Mouse (Mus musculus) embryonic facial prominence, embryonic 12.5 days (tissue): Measurements from ENCODE around the gene Tcf7l1. TPM values are rescaled to one million over a fixed set of nuclear protein-coding genes. Genes with fewer than 3 reads are reported as not detected.
A peak's percentile ranks its signal among the peaks of the same experiment; 100 is the strongest.
"Not testable (repeated sequence)": the region's sequence is repeated elsewhere in the genome, so short reads cannot be mapped to it uniquely, and the experiment has no call there.

ENCODE experiments used
- ATAC-seq: fragments of 200-750 bp; cut with Nextera tagmentation; 2 replicates; pipeline ENCODE4 v1.8.0; 2017; ENCODE audit not compliant: insufficient number of reproducible peaks, insufficient read depth, low FRiP score, low TSS enrichment
- H3K27ac ChIP-seq: fragments of 300-500 bp; sonication (generic); 2 replicates; pipeline ENCODE4 v1.5.1; 2016; ENCODE audit warnings: mild to moderate bottlenecking
- H3K27me3 ChIP-seq: fragments of 300-500 bp; sonication (generic); 2 replicates; pipeline ENCODE4 v1.6.1; 2016; ENCODE audit warnings: mild to moderate bottlenecking, moderate library complexity
- H3K36me3 ChIP-seq: fragments of 300-500 bp; sonication (generic); 2 replicates; pipeline ENCODE4 v1.6.1; 2016; ENCODE audit warnings: mild to moderate bottlenecking
- H3K4me1 ChIP-seq: fragments of 300-500 bp; sonication (generic); 2 replicates; pipeline ENCODE4 v1.6.1; 2016
- H3K4me2 ChIP-seq: fragments of 300-500 bp; sonication (generic); replicated peaks from 2 replicates; pipeline ENCODE4 v1.6.1; 2016; ENCODE audit warnings: mild to moderate bottlenecking, moderate library complexity
- H3K4me3 ChIP-seq: fragments of 300-500 bp; sonication (generic); 2 replicates; pipeline ENCODE4 v1.5.1; 2016; ENCODE audit warnings: mild to moderate bottlenecking
- H3K9ac ChIP-seq: fragments of 300-500 bp; sonication (generic); 2 replicates; pipeline ENCODE4 v1.6.1; 2016; ENCODE audit warnings: mild to moderate bottlenecking, moderate library complexity
- H3K9me3 ChIP-seq: fragments of 300-500 bp; sonication (generic); 2 replicates; pipeline ENCODE4 v1.6.1; 2016; ENCODE audit warnings: mild to moderate bottlenecking, moderate library complexity
- WGBS: fragments of 180-500 bp; shearing (Covaris S2); methylation state at CpG from one replicate; pipeline ENCODE4 v1.1.7; 2016; 5-methylcytosine and 5-hydroxymethylcytosine counted together
- polyA plus RNA-seq: library from polyadenylated mRNA; unstranded; fragments of >200 nt; fragmentation: Nextera tagmentation; extraction: Ambion mirVana; gene quantifications from 2 replicates; pipeline ENCODE4 v1.2.1, GENCODE M21; 2016

Tcf7l1 gene
- 50.2 and 53.1 TPM in 2 replicates for polyA plus RNA-seq

DNA sequence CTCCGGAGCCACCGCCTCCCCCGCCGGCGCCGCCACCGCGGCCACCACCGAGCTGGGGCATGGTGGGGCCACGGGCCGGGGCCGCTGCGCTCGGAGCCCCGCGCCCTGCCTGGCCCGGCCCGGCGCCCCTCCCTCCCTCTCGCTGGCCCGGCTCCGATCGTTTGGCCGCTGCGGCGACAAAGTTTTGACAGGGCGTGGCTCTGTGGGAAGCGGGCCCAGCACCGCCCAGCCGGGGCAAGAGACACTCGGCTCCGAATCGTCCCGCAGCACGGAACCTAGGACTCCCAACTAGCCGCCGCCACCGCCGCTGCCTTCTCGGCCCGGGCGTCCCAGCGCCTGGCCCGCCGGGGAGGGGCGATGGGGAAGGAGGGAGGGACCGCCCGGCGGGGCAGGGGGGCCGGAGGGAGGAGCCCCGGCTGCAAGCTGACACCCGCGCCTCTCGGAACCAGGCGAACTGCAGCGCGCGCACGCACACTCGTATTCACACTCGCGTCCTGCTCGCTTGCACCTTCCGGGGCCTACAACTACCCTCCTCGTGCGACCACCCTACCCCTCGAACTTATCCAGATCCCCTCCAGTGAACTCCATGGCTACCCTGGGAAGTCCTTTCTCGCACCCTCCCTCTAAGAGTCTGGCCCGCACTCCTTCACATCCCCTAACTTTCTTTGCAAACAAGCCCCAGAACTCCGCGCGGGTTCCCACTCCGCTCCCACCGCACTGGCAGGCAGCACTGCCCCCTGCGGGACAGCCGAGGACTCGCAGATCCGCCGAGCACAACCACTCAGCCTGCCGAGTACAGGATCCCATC is at the start of gene Tcf7l1:
Gene Tcf7l1, minus strand, starts transcription at position 363 of the 808 bp plus-strand sequence.
- Histone ChIP-seq H3K4me2 (peak within 1 kb of the TSS; percentile 71), H3K36me3 (peaks cover 14% of the 10 kb centered on the region; the same call in 1 of the 2 replicates), H3K9ac (peak within 1 kb of the TSS; percentile 83), H3K4me1 (peaks cover 13% of the 10 kb centered on the region), H3K4me3 (peak within 1 kb of the TSS; percentile 72), H3K9me3 (no peaks in the 10 kb centered on the region), H3K27me3 (no peaks in the 10 kb centered on the region), H3K27ac (peak within 1 kb of the TSS; percentile 95)
- WGBS = under 1% methylated on average over 77 of the region's 80 CpGs
- ATAC-seq = peak; percentile 96

- Histone ChIP-seq H3K27me3 (no peaks in the 10 kb centered on the region), H3K4me1 (no peaks in the 10 kb centered on the region), H3K4me2 (no peak overlapping the region), H3K9me3 (no peaks in the 10 kb centered on the region), H3K4me3 (no peak overlapping the region), H3K36me3 (peaks cover 30% of the 10 kb centered on the region), H3K27ac (no peak overlapping the region), H3K9ac (no peak overlapping the region)
- ATAC-seq = no peak
- WGBS = 88% methylated on average over 4 of the region's 4 CpGs
Measured at GRCm38 (mm10) chr6:72837756-72838155, 48.7 kb upstream of the Tcf7l1 start.

DNA sequence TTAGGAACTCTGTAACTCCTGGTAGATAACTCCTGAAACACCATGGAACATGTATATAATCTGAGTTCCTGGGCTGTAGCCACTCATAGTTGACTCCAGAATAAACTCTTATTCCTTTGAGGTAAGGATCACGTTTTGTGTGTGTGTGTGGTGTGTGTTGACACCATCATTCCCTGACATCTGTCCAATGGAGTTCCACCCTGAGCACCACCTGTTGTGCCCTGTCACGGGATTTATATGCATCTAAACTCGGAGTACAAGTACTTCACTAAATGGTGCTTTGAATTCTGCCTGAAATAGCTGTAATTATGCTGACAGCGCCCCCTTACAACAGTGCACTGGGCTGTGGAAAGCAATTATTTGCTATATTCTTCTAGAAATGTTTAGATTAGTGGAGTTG is 45.5 kb upstream of the Tcf7l1 start:
- no peak overlapping the region for H3K9ac ChIP-seq
- H3K4me2 ChIP-seq = no peak overlapping the region
- 75% methylated on average over 4 of the region's 4 CpGs for WGBS

DNA sequence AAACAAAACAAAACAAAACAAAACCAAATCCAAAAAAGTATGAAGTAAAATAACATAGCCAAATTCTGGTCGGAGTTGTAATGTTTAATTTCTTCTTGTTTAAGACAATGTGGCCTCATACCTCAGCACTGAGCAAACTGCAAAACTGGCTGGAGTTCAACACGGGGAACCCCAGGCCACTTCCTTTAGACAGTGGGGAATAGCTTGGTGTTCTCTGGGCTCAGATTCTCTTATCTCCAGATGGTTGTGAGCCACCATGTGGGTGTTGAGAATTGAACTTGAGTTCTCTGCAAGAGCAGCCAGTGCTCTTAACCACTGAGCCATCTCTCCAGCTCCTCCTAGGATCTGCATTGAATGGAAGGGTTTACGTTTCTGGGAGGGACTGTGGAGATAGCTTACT is 42.8 kb upstream of the Tcf7l1 start:
- H3K4me2 ChIP-seq = no peak overlapping the region
- ATAC-seq = no peak
- H3K9ac ChIP-seq = no peak overlapping the region
- no peak overlapping the region for H3K27ac ChIP-seq
- peaks cover 4% of the 10 kb centered on the region; the same call in 1 of the 2 replicates for H3K9me3 ChIP-seq
- WGBS = 60% methylated on average over 3 of the region's 3 CpGs
- H3K36me3 ChIP-seq = no peaks in the 10 kb centered on the region
- H3K4me3 ChIP-seq = no peak overlapping the region
- no peaks in the 10 kb centered on the region; the same call in 1 of the 2 replicates for H3K4me1 ChIP-seq
- H3K27me3 ChIP-seq = no peaks in the 10 kb centered on the region

More for the DNA sequence above, 45.5 kb upstream of the Tcf7l1 start:
- H3K36me3 ChIP-seq = peaks cover 4% of the 10 kb centered on the region; the same call in 1 of the 2 replicates
- no peaks in the 10 kb centered on the region for H3K9me3 ChIP-seq
- H3K4me1 ChIP-seq = no peaks in the 10 kb centered on the region
- no peaks in the 10 kb centered on the region for H3K27me3 ChIP-seq
- no peak overlapping the region for H3K4me3 ChIP-seq
- ATAC-seq = no peak
- H3K27ac ChIP-seq = no peak overlapping the region

DNA sequence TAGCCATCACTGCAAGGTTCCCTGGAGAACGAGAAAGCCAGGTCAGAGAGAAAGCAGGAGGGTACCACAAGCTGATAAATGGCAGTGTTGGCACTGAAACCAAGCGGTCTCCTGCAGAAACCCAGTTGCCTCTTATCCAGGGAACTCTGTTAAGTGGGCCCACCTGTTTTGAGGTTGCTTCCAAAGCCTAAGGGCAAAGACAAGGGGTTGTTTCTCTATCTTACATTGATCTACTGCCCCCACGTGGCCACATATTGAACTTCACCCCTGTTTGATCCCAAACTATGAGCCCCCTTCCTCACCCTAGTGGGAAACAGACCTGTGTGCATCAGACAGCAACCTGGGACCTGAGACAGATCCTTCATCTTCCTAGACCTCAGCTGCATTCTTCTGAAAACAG is 42.2 kb upstream of the Tcf7l1 start:
- Histone ChIP-seq H3K27me3 (no peaks in the 10 kb centered on the region), H3K4me3 (no peak overlapping the region), H3K4me2 (no peak overlapping the region), H3K27ac (no peak overlapping the region), H3K36me3 (no peaks in the 10 kb centered on the region), H3K9me3 (peaks cover 4% of the 10 kb centered on the region; the same call in 1 of the 2 replicates), H3K9ac (no peak overlapping the region), H3K4me1 (no peaks in the 10 kb centered on the region; the same call in 1 of the 2 replicates)
- 16% methylated on average over 3 of the region's 3 CpGs for WGBS
- ATAC-seq = no peak

- no peak overlapping the region for H3K9ac ChIP-seq
- peaks cover 4% of the 10 kb centered on the region; the same call in 1 of the 2 replicates for H3K9me3 ChIP-seq
- no peaks in the 10 kb centered on the region for H3K27me3 ChIP-seq
- no peak overlapping the region for H3K27ac ChIP-seq
- H3K4me2 ChIP-seq = no peak overlapping the region
- no peak overlapping the region for H3K4me3 ChIP-seq
- WGBS = 77% methylated on average over 3 of the region's 3 CpGs
- H3K36me3 ChIP-seq = no peaks in the 10 kb centered on the region
- H3K4me1 ChIP-seq = peaks cover 10% of the 10 kb centered on the region
- no peak for ATAC-seq
Measured at GRCm38 (mm10) chr6:72828857-72829256, 39.8 kb upstream of the Tcf7l1 start.

DNA sequence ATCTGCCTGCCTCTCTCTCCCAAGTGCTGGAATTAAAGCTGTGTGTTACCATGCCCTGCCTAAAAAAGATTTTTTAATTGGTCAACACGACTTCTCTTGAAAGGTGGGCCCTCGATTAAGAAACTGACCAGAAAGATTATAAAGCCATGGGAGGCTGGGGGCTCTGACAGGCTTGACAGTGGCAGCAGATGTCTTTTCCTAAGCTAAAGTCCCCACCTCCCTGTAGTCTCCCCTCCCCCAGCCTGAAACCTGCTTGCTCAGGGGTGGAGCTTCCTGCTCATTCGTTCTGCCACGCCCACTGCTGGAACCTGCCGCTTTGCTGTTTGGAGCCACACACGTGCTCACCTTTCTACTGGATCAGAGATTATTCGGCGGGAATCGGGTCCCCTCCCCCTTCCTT is 39.0 kb upstream of the Tcf7l1 start:
- WGBS = 4% methylated on average over 9 of the region's 9 CpGs
- not testable (repeated sequence) for H3K4me1 ChIP-seq, H3K4me2 ChIP-seq

GRCm38 (mm10) chr6:72825762-72826161 is 36.7 kb upstream of the Tcf7l1 start:
- Histone ChIP-seq H3K9ac (no peak overlapping the region), H3K4me1 (peaks cover 10% of the 10 kb centered on the region), H3K27ac (no peak overlapping the region), H3K4me2 (no peak overlapping the region), H3K4me3 (no peak overlapping the region), H3K27me3 (no peaks in the 10 kb centered on the region), H3K9me3 (peaks cover 4% of the 10 kb centered on the region; the same call in 1 of the 2 replicates), H3K36me3 (no peaks in the 10 kb centered on the region)
- ATAC-seq = no peak
- WGBS = 54% methylated on average over 9 of the region's 9 CpGs

More for the DNA sequence above, 39.0 kb upstream of the Tcf7l1 start:
- not testable (repeated sequence) for ATAC-seq, H3K36me3 ChIP-seq, H3K27ac ChIP-seq, H3K9ac ChIP-seq, H3K9me3 ChIP-seq, H3K4me3 ChIP-seq, H3K27me3 ChIP-seq

DNA sequence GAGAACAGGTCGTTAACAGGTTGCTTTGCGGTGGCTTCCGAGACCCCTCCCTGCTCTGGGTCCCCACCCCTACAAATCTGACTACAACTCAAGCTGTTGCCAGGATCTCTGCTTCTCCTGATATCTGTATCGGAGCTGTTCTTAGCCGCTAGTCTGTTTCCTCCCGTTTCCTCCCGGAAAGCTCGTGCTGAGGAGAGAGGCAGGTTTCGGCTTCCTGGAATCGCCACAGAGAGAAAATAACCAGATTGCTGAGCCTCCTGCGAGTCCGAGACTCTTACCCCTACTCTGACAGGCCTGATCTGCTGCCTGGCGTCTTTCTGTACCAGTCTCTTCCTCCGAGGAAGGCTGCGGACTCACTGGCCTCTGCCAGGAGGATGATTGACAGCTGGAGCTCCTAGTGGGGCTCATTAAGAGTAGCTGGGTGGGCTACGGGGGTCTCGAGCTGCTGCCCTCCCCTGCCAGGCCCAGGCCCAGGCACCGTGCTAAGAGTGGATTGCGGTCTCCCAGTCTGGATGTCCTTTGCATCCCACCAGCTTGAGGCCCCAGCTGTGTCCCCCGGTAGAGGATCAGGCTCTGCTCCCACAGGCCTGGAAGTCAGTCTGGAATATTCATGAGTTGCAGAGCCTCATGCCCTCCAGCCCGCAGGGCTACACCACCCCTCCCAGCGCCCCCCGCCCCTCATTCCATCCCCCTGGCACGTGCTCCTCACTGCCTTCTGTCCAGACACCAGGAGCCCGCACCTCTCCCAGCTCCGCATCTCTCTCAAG is 36.1 kb upstream of the Tcf7l1 start:
- Histone ChIP-seq H3K36me3 (no peaks in the 10 kb centered on the region), H3K4me3 (peak overlapping the region; percentile 28), H3K9ac (peak overlapping the region; percentile 52), H3K4me1 (peaks cover 10% of the 10 kb centered on the region), H3K4me2 (peak overlapping the region; percentile 51), H3K27me3 (no peaks in the 10 kb centered on the region), H3K27ac (no peak overlapping the region), H3K9me3 (peaks cover 4% of the 10 kb centered on the region; the same call in 1 of the 2 replicates)
- 7% methylated on average over 26 of the region's 26 CpGs for WGBS
- no peak for ATAC-seq

DNA sequence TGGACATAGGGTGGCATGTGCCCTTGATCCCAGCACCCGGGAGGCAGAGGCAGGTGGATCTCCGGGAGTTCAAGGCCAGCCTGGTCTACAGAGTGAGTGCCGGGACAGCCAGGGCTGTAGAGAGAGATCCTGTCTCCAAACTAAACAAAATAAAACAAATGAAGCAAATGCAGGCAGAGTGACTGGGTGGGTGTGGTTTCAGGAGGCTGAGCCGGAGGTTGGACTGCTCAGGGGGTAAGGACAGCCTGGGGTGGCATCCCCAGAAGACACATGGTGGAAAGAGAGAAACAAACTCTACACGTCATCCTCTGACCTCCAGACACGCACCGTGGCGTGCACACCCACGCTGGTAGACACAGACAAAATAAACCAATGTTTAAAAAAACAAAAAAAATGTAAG is 24.4 kb upstream of the Tcf7l1 start:
- Histone ChIP-seq H3K27me3 (no peaks in the 10 kb centered on the region), H3K4me2 (no peak overlapping the region), H3K36me3 (no peaks in the 10 kb centered on the region), H3K9ac (no peak overlapping the region), H3K9me3 (no peaks in the 10 kb centered on the region), H3K27ac (no peak overlapping the region), H3K4me3 (no peak overlapping the region), H3K4me1 (no peaks in the 10 kb centered on the region)
- 66% methylated on average over 9 of the region's 9 CpGs for WGBS
- no peak for ATAC-seq

DNA sequence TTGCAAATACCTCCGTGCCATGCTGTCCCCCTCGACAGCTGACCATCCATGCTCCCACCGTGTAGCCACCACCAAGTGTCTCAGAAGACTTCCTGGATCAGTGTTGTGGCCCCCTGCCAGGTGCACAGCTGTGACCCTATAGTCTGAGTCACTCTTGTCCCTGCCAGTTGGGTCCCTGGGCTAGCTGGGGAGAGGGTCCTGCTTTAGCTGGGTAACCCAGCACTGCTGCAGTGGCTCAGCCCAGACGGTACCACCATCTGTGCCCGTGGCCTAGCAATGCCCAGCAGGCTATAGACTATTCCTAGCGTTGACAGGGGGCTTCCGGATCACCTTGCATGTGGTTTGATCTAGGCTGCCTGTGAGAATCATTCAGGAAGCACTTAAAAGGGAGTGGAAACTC is 21.2 kb upstream of the Tcf7l1 start:
- ATAC-seq = no peak
- no peaks in the 10 kb centered on the region for H3K9me3 ChIP-seq
- no peak overlapping the region for H3K27ac ChIP-seq
- 78% methylated on average over 7 of the region's 7 CpGs for WGBS
- no peak overlapping the region for H3K9ac ChIP-seq
- H3K27me3 ChIP-seq = no peaks in the 10 kb centered on the region
- no peaks in the 10 kb centered on the region for H3K4me1 ChIP-seq
- no peak overlapping the region for H3K4me2 ChIP-seq
- no peak overlapping the region for H3K4me3 ChIP-seq
- no peaks in the 10 kb centered on the region for H3K36me3 ChIP-seq
